Mouse (Mus musculus) lung, postnatal 10 days (tissue): ENCODE measurements around the gene Sgtb.

Experiments used
- DNase-seq: peaks from one replicate; pipeline ENCODE4 v3.0.0; 2021

Gene Sgtb

DNA sequence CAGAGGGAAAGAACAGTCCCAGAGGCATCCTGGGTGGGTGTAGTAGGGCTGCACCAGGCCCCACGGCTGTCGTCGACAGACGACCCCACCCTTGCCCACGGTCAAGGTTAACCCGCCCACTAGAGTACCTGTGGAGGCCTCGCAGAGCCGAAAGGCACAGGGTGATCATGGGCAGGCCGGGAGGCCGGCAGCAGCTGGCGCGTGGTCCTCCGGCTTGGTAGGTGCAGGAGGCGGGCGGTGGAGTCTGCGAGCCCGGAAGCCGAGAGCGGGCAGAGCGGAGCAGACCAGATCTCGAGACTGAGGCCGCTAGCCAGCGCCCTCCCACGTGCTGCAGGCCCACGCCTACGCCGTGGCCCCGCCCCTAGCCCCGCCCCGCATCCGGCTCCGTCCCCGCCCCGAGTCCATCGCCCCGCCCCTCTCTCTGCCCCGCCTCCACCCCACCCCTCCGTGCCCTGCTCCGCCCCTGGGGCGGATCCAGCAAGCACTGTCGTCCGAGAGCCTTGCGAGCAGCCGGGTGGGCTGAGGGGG lies at the start of gene Sgtb, which contains the start of gene Nln:
TSS of gene Sgtb (plus strand) at position 454 of the 528 bp plus-strand sequence.
TSS of gene Nln (minus strand) at position 327 of the 528 bp plus-strand sequence.
- peak; percentile 89 for DNase-seq

DNA sequence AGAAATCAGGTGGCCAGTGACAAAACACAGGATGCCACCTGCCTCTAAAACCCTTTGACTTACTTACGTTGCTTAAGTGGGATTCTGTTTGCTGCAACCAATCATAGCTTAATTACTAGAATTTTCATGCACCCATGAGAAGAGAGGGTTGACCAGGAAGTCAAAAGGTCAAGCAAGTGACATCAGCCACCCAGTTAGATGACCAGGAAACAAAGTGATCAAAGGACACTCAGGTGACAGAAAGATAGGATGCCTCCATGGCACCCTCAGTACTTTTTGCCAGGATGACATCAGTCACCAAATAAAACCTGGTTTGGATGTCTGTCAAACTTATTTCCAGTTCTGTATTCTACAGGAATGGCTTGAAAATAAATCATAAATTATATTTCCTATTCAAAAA lies 49.3 kb upstream of the Sgtb start:
- DNase-seq, result no peak

DNA sequence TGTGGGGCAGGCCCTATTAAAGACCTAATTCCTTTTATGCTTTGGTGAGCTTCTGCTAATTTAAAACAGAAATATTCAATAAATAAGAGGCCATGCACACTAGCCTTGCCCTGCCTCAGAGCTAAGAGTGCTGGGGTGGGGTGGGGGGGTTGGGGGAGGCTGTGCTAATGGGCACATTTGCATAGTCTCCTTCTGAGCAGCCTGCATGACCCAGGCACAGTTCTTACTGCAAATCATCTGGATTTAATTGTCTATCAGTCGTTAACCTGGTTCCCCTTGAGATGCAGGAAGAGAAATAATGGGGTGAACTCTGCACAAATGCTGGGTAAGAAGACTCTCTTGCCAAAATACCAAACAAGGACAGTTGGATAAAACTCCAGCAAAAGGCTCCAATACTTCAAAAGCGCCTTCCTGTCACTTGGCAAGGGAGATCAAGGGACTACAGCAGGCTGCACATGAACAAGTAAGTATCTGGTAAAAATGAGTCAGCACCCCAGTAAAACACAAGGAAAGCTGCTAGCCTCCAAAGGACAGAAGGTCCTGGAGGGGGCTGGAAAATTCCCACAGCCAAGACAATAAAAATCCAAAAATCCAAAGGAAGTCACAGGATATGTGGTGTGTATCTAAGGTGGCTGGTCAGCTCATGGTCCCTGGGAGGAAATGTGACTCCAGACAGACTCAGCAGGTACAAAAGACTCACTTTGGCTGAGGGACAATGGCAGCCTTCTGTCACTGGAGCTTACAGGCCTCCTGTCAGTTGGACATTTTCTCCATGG lies 47.4 kb upstream of the Sgtb start:
- peak; percentile 40 for DNase-seq

DNA sequence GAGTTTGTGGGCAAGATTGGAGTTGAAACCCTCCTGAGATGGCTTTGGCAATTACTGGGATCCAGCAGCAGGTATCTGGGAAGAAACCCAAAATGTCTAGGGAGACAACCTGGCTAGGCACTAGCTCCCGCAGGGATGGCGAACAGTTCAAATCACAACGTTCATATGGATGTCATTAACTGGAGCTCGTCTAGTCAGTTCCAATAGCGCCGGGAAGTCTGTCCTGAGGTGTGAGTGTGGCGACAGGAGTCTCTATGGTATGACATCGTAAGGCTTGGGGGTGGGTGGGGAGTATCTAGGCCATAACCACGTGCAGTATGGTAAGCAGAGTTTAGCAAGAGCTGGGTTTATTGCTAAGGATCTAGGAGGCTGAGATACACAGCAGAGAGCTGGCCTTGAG lies 46.5 kb upstream of the Sgtb start:
- no peak for DNase-seq

DNA sequence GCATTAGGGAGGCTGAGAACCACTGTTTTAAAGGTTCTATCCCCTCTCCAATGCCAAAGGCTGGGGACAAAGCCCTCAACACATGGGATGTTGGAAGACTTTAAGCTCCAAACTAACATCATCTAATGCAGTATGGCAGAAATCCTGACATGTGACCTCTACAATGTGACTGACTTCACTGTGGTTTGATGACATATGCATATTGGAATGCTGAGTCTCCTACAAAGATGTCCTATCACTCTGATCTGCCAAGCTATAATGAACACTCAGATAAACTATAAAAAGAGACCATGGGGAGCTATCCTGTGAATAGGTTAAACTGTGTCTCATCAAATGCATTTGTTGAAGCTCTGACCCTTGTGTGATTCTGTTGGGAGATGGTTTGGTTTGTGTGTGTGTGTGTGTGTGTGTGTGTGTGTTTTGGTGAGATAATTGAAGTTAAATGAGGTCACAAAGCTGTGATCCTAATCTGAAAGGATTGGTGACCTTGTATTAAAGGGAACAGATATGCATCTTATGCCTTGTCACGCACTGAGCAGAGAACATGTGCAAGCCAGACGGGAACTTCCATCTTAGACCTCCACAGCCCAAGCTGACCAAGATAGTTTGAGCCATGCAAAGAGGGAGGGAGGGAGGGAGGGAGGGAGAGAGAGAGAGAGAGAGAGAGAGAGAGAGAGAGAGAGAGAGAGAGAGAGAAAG lies 43.7 kb upstream of the Sgtb start:
- no peak for DNase-seq

DNA sequence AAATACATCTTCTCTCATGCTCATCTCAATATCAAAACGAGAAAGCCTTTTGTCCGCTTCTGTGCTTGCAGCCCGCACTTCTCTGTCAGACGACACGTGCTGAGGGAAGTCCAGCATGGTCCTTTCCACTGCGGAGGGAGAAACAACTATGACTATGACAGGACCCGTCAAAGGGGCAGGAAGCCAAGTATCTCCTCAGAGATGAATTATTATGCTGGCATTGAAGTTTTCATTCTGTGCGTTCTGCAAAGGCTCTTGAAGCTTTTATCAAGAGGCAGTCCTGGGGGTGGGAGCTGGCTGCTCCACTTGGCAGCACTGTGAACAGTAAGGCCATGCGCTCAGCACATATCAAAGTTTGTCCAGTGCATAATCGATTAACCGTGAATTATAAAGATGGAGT lies 40.3 kb upstream of the Sgtb start:
- peak; percentile 27 for DNase-seq

DNA sequence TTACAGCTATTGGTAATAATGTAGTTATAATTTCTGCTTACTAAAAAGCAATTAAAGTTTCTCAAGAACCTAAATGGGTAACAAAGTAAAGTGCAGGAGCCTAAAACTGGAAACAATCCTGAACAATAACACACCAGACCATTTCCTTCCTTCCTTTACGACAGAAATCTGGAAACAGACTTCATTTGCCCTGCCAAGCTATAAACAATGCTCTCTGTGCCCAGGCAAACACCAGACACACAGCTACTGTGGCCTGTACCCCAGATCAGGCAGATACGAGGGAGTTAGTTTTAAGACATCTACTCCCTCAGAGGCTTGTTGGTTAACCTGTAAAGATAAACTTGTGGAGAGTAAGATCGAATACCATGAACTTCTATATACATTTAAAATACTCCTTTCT lies 38.8 kb upstream of the Sgtb start:
- DNase-seq, result peak; percentile 67

DNA sequence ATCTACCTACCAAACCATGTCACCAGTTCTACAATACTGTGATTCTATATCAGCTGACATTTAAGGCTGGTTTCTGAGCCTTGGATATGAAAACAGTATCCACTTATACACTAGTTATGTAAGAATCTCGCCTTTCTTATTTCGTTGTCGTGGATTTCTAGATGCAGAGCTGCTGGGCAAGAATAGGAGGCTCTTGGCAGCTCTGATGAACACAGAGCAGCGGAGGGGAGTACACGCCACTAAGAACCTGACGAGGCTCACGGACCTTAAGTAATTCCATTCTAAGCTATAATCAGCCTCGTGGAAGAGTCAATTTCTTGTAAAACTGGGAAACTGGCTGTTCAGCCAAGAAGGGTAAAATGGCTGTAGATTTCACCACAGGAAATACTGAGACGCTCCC lies 37.2 kb upstream of the Sgtb start:
- DNase-seq, result no peak

DNA sequence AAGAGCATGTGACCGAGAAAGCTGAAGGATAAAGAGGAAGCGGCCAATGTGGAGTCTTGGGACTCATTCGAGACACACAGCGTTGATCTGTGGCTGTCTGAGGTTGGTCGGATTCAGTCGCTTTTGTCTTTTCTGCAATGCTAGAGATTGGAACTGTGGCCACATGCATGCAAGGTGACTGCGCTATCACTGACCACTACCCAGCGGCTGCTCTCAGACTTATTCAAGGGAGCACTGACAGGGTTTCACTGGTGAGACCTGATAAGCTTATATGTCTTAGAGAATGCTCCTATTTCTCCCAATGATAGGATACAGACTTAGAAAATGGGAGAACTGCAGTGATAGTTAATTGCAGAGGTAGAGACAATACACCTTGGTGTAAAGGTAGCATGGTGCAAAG lies 35.3 kb upstream of the Sgtb start:
- no peak for DNase-seq

DNA sequence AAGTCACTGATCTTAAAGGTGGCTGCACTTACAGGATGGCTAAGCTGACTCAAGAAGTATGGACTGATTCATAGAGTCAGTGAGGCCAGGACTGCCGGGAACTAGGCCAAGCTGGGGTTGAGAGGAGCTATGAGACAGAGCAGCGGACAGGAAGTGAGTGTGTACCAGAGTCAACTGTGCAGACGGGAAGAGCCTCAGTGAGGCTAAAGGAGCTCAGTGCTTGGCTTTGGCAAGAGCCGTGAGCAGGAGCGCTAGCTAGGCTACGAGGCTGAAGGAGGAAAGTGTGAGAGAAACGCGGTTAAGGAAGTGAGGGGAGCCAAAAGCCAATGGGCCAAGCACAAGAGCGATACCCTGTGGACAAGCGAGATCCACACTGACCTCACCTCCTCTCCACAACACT lies 34.8 kb upstream of the Sgtb start:
- DNase-seq, result peak; percentile 82

DNA sequence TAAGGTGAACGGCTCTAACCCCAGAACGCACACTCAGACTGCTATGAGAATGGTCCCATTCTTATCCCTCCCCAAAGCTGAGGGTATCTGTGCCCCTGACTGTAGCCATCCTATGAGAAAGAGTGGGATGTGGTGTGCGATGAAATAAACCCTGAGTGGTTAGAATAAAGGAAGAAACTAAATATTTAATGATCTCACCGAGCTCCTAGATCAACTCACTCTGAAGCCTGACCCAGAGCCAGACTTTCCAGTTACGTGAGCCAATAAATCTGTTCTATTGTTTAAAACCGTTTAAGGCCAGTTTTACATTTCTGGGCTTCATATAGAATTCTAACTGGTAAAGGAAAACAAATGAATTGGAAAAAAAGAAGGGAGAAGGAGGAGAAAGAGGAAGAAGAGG lies 32.5 kb upstream of the Sgtb start:
- DNase-seq, result no peak

DNA sequence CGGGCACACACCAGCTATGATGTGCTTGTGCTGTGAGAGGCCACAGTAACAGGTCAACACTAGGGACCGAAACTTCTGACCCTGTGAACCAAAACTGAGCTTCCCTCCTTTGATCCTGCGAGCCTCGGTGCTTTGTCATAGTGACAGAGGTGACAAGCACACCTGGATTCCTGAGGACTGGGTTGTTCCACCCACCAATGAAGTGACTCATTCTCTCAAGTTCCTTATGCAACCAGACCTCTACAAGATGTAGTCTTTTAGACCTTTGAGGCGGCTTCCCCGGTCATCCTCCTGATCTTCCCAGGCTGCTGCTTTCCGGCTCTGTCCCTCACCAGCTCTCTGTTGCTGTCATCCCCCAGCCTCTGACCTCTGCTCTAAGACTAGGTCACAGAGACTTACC lies 27.0 kb upstream of the Sgtb start:
- no peak for DNase-seq

DNA sequence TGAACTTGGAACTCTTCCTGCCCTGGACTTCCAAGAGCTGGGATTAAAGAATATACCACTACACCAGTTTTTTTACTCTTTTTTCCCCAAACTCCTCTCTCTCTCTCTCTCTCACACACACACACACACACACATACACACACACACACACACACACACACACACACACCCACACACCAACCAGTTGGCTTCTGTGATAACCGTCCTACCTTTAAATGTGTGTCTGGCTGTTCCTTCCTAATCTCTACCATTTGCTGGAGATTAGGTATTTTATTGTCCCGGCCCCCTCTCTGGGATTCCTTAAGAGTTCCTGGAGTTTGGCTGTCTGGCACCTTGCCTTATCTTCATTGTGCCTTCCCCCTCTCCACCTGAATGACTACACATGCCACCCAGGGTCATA lies 24.9 kb upstream of the Sgtb start:
- no peak for DNase-seq

DNA sequence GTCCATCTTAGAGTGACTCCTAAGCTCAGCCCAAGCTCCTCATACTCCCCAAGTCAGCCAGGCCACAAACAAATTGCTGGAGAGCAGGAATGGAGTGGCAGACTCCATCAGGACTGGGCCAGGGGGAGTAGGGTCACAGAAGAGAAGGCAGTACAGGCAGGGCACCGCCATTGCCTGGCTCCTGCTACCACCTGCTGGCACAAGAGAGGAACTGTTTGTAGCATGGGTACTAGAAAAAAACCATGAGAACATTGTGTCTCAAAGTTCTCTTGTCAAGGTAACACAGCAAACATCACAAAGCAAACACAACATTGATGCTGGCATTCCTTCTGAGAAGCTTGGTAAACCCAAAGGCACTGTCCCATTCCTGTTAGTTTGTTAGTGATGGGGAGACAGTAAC lies 20.2 kb upstream of the Sgtb start:
- DNase-seq, result peak; percentile 65

DNA sequence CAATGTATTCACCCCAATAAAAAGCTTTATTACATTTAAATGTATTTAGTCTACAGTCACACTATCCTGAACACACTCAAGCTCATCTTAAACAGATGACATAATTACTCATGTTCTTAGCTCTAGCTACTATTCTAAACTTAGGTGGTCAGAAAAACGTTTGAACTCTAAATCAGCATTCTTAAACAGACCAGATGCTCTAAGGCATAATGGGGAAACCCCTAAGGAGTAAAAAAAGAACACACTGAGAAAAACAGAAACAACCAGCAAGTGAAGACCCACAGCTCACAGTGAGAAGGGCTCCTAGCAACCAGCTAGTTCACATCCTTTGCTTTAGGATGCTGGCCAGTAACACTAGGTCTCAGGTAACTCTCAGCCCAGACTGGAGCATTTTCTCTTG lies 17.8 kb upstream of the Sgtb start:
- no peak for DNase-seq

DNA sequence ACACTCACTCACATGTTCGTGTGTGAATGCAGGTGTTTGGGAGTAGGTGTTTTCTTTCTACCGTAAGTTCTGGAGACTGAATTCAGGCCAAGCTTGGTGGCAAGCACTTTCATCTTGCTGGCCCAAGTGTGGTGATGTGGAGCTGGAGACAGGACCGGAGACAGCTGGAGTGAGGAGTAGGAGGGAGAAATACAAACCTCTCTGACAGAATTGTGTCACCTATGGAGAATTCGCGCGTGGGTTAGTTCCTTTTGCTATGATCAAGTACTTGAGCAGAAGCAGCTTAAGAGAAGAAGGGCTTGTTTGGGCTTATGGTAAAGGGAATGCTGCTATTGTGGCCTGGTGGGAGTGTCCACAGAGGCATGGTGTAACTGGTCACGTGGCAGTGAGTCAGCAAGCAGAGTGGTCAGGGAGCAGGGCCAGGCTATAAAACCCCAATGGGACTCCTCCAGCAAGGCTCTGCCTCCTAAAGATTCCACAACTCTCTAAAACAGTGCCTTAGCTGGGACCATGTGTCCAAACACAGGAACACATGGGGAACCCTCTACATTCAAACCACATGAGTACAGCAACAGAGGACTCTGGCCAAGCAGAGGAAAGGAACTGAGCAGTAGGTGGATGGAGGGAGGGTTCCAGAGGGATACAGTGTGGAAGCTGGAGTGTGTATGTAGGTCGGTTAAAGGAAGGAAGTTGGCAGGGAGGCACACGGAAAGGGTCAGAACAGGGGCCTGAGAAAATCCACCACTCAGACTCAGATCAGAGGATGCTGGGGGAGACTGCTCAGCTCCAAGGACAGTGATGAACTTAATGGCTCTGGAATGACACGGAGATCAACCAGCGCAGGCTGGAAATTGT lies 14.8 kb upstream of the Sgtb start:
- DNase-seq, result peak; percentile 29

DNA sequence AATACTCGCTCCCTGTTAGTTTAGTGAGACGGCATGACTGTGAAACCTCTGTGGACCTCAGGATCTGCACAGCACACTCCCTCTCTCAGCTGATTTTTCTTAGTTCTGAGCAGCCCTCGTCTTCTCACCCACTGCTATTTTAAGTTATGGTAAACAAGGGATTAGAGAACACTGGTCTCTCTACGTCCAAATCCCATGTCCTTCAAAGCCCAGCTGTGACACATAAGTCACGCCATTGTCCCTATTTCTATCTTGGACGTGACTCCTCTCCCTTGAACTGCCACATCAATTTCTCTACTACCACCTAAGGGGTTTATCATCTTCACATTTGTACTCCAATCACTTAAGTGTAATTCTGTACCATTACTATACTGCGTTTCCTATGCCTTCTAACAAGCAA lies 13.6 kb upstream of the Sgtb start:
- no peak for DNase-seq

DNA sequence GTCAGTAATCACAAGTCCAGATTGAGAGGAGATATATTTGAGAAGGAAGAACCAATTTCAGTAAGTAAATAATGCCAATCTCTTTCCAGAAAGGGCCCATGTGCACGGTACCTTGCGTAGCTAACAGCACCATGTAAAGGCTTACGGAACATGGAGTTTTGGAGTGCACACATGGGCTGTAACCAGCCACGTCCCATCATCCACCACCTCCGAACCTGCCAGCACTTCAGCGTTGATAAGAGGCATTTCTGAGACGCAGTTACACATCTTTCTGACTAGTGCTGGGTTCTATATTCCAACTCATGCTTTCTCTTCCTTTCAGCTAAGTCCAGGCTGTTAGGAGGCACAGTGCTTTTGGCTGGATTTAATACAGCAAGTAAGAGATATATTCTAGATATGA lies 12.4 kb upstream of the Sgtb start:
- DNase-seq, result peak; percentile 32

DNA sequence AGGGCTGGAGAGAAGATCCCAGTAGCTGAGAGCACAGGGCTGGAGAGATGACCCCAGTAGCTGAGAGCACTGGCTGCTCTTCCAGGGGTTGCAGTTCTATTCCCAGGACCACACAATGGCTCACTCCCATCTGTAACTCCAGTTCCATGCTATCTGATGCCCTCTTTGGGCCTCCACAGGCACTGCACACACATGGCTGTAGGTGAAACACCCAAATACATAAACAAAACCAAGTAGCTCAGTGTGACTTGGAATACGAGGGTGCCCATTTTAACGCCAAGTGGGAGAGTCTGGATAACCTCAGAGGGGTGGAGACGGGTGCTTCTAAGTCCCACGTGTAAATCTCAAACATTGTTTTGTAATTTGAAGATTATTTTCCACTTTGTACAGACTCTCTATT lies 9.1 kb upstream of the Sgtb start:
- DNase-seq, result no peak

DNA sequence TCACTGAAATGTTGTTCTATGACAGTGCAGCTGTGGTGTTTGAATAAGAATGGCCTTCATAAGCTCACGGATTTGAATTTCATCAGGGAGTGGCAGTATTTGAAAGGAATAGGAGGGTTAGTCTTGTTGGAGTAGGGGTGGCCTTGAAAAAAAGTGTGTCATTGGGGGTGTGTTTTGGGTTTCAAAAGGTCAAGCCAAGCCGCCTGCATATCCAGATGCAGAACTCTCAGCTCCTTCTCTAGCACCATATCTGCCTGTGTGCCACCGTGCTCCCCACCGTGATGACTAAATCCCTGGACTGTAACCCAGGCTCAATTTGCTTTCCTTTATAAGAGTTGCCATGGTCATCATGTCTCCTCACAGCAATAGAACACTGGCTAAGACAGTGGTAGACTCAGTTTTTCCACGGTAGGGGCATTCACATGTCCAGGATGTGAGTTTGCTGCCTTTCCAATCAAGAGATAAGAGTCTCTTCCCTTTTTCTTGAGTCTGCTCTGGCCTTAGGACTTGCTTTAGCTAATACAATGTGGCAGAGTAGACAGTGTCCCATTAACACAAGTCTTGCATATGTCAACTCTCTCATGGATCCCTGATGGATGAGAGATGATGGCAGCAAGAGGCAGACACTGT lies 7.8 kb upstream of the Sgtb start:
- DNase-seq, result no peak

DNA sequence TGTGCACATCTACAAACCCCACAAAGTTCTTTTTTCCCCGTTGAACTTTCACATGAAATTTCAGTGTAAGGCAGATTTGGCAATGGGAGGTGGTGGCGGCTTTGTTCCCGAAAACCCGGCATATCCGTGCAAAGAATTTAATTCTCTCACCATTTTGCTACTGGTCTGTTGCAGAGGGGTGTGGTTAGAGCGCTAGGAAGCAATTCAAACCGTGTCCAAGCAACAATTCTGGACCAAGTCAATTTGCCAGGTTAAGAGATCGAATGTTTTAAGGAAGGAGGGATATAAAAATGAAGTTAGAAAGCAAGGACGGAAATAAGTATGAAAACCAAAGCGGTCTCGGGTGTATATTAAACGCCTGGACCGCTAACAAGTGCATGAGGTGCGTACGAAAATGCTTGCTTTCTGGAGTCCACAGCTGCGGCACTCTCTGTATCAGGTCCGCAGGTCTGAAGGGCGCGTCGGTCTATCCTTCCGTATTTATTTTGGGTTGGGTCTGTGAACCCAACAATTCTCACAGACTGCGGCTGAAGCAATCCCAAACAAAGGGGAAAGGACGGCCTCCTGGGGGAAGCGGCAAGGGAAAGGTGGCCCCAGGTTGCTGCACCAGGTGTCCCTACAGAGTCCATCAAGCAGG lies 772 bp upstream of the Sgtb start:
- DNase-seq, result peak; percentile 24

DNA sequence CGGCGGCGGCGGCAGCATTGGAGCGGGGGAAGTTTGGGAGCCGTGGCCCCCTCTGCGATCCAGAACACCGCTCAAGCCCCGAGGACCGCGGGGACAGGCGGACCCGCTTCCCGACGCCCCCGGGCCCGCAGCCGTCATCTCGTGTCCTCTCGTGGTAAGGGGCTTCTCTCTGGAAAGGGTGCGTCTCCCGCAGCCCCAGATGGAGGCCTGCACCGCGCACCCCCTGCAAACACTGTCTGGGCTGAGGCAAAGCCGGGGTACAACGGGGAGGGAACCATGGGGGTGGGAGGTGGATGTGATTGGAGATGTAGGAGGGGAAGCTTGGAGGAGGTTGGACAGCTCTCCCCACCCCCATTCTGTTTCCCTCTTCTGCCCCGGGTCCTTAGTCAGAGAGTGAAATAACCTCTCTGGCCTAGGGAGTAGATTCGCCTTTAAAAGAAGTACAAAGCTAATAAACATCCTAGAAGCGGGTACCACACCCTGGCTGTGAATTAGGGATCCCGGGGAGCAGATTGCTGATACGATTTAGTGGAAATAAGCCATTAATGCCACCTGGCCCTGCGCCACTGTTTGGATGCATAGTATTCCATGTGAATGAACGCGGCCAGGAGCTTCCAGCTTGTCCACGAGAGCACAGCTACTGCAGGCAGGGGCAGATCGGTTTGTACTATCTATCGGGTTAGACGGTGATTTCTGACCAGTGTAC lies 428 bp downstream of the Sgtb start:
- DNase-seq, result peak; percentile 61
